Mouse (Mus musculus) layer of hippocampus, adult 9-10 months (tissue): ENCODE data around the gene Tmem191c.

Source experiments
- DNase-seq: peaks from one replicate; pipeline ENCODE4 v3.0.0; 2022; ENCODE audit warnings: low spot score

The Tmem191c gene

DNA sequence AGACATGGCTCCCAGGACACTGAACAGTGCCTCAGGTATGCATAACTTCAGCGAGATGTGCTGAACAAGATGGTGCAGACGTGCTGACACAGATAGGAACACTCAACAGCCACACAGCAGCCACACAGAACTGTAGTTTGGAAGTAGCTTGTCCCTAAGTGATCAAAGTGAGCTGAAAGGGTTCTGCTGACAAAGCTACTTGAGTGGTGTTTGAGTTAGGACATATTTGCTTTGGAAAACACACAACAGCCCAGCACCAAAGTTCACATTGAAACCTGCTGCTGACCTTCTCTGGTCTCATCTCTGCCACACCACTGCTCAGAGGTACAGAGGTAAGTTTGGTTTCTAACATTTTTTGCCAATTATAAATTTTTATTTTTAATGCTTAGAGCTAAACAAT is 55.2 kb downstream of the Tmem191c start, which contains the start of gene Serpind1:
Gene Serpind1, plus strand, starts transcription at position 256 of the 400 bp plus-strand sequence.
- DNase-seq: no peak

DNA sequence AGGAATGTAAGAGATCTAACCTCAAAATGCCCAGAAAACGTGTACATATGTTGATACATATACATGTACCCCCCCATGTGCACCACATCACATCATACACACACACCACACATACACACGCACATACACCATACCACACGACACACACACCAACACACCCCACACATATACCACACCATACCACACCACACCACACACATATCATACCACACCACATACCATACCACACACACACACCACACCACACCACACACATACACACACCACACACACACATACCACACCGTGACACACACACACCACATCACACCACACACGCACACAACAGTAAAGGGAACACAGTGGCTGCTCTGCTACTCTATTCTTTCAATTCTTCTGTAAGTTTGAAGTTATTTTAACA is 56.0 kb downstream of the Tmem191c start:
- no peak for DNase-seq
